Mouse (Mus musculus): ENCODE data around the gene Vps41. TPM values are rescaled to one million over a fixed set of nuclear protein-coding genes. Genes with fewer than 3 reads are reported as not detected.

The Vps41 gene
- polyA plus RNA-seq, 1 experiment from 2014 or later, result 89.3 TPM

- Histone ChIP-seq H3K4me2 (ENCODE audit: low read depth, low read length, severe bottlenecking) (no peak overlapping the region), H3K9me3 (ENCODE audit: control insufficient read depth, low read length) (no peaks in the 10 kb centered on the region), H3K27ac (ENCODE audit: low read depth, low read length) (no peak overlapping the region), H3K36me3 (ENCODE audit: control insufficient read depth, insufficient read depth, low read length) (no peaks in the 10 kb centered on the region), H3K4me3 (ENCODE audit: low read depth, low read length) (no peak overlapping the region), H3K9ac (ENCODE audit: low read length) (no peak overlapping the region), H3K4me1 (replicated peaks; ENCODE audit: control insufficient read depth, insufficient read depth, low read length) (no peaks in the 10 kb centered on the region), H3K27me3 (ENCODE audit: control insufficient read depth, insufficient read depth, low read length) (no peaks in the 10 kb centered on the region)
- WGBS, result 48% methylated on average over 5 of the region's 5 CpGs
- DNase-seq (ENCODE audit: low spot score) (no peak), ATAC-seq (replicated peaks; ENCODE audit: low FRiP score) (peak; percentile 57)
Measured at GRCm38 (mm10) chr13:18868030-18868490, 151.0 kb downstream of the Vps41 start.

- H3K4me2 ChIP-seq (ENCODE audit: low read depth, low read length, severe bottlenecking), result no peak overlapping the region
- no peaks in the 10 kb centered on the region for H3K27me3 ChIP-seq (ENCODE audit: control insufficient read depth, insufficient read depth, low read length)
- no peaks in the 10 kb centered on the region for H3K36me3 ChIP-seq (ENCODE audit: control insufficient read depth, insufficient read depth, low read length)
- no peak overlapping the region for H3K4me3 ChIP-seq (ENCODE audit: low read depth, low read length)
- H3K4me1 ChIP-seq (replicated peaks; ENCODE audit: control insufficient read depth, insufficient read depth, low read length), result no peaks in the 10 kb centered on the region
- H3K9ac ChIP-seq (ENCODE audit: low read length), result no peak overlapping the region
- 96% methylated on average over 5 of the region's 5 CpGs for WGBS
- DNase-seq (ENCODE audit: low spot score) (no peak), ATAC-seq (replicated peaks; ENCODE audit: low FRiP score) (no peak; the same call in 1 of the 2 replicates)
- no peaks in the 10 kb centered on the region for H3K9me3 ChIP-seq (ENCODE audit: control insufficient read depth, low read length)
- H3K27ac ChIP-seq (ENCODE audit: low read depth, low read length), result no peak overlapping the region
Measured at GRCm38 (mm10) chr13:18868825-18869224, 151.7 kb downstream of the Vps41 start.

GRCm38 (mm10) chr13:18875321-18875720 is 158.2 kb downstream of the Vps41 start:
- no peak overlapping the region for H3K4me3 ChIP-seq (ENCODE audit: low read depth, low read length)
- no peak overlapping the region for H3K9ac ChIP-seq (ENCODE audit: low read length)
- WGBS, result 69% methylated on average over 7 of the region's 7 CpGs
- H3K27ac ChIP-seq (ENCODE audit: low read depth, low read length), result no peak overlapping the region
- no peaks in the 10 kb centered on the region for H3K9me3 ChIP-seq (ENCODE audit: control insufficient read depth, low read length)
- H3K4me1 ChIP-seq (replicated peaks; ENCODE audit: control insufficient read depth, insufficient read depth, low read length), result no peaks in the 10 kb centered on the region
- H3K27me3 ChIP-seq (ENCODE audit: control insufficient read depth, insufficient read depth, low read length), result no peaks in the 10 kb centered on the region
- no peak overlapping the region for H3K4me2 ChIP-seq (ENCODE audit: low read depth, low read length, severe bottlenecking)
- no peaks in the 10 kb centered on the region for H3K36me3 ChIP-seq (ENCODE audit: control insufficient read depth, insufficient read depth, low read length)
- ATAC-seq (replicated peaks; ENCODE audit: low FRiP score) (no peak), DNase-seq (ENCODE audit: low spot score) (no peak)

- Histone ChIP-seq H3K9ac (ENCODE audit: low read length) (no peak overlapping the region), H3K9me3 (ENCODE audit: control insufficient read depth, low read length) (no peaks in the 10 kb centered on the region), H3K27ac (ENCODE audit: low read depth, low read length) (no peak overlapping the region), H3K27me3 (ENCODE audit: control insufficient read depth, insufficient read depth, low read length) (no peaks in the 10 kb centered on the region), H3K4me1 (replicated peaks; ENCODE audit: control insufficient read depth, insufficient read depth, low read length) (no peaks in the 10 kb centered on the region), H3K4me3 (ENCODE audit: low read depth, low read length) (no peak overlapping the region), H3K4me2 (ENCODE audit: low read depth, low read length, severe bottlenecking) (no peak overlapping the region), H3K36me3 (ENCODE audit: control insufficient read depth, insufficient read depth, low read length) (no peaks in the 10 kb centered on the region)
- no peak for ATAC-seq (replicated peaks; ENCODE audit: low FRiP score)
- no peak for DNase-seq (ENCODE audit: low spot score)
- WGBS, result 88% methylated on average over 9 of the region's 9 CpGs
Measured at GRCm38 (mm10) chr13:18892910-18893309, 175.8 kb downstream of the Vps41 start.

GRCm38 (mm10) chr13:18896789-18897188 is 179.7 kb downstream of the Vps41 start:
- no peak for DNase-seq (ENCODE audit: low spot score)
- Histone ChIP-seq H3K4me1 (replicated peaks; ENCODE audit: control insufficient read depth, insufficient read depth, low read length) (no peaks in the 10 kb centered on the region), H3K36me3 (ENCODE audit: control insufficient read depth, insufficient read depth, low read length) (no peaks in the 10 kb centered on the region), H3K4me3 (ENCODE audit: low read depth, low read length) (no peak overlapping the region), H3K9me3 (ENCODE audit: control insufficient read depth, low read length) (no peaks in the 10 kb centered on the region), H3K27ac (ENCODE audit: low read depth, low read length) (no peak overlapping the region), H3K9ac (ENCODE audit: low read length) (no peak overlapping the region), H3K27me3 (ENCODE audit: control insufficient read depth, insufficient read depth, low read length) (no peaks in the 10 kb centered on the region), H3K4me2 (ENCODE audit: low read depth, low read length, severe bottlenecking) (no peak overlapping the region)
- ATAC-seq (replicated peaks; ENCODE audit: low FRiP score), result no peak
- WGBS, result 93% methylated on average over 3 of the region's 3 CpGs

- Histone ChIP-seq H3K27ac (ENCODE audit: low read depth, low read length) (no peak overlapping the region), H3K36me3 (ENCODE audit: control insufficient read depth, insufficient read depth, low read length) (no peaks in the 10 kb centered on the region), H3K9ac (ENCODE audit: low read length) (no peak overlapping the region), H3K4me1 (replicated peaks; ENCODE audit: control insufficient read depth, insufficient read depth, low read length) (no peaks in the 10 kb centered on the region), H3K4me2 (ENCODE audit: low read depth, low read length, severe bottlenecking) (no peak overlapping the region), H3K9me3 (ENCODE audit: control insufficient read depth, low read length) (no peaks in the 10 kb centered on the region), H3K27me3 (ENCODE audit: control insufficient read depth, insufficient read depth, low read length) (no peaks in the 10 kb centered on the region), H3K4me3 (ENCODE audit: low read depth, low read length) (no peak overlapping the region)
- DNase-seq (ENCODE audit: low spot score) (no peak), ATAC-seq (replicated peaks; ENCODE audit: low FRiP score) (no peak)
- WGBS, result 92% methylated on average over 6 of the region's 6 CpGs
Measured at GRCm38 (mm10) chr13:18903623-18904022, 186.5 kb downstream of the Vps41 start.

- DNase-seq (ENCODE audit: low spot score), result no peak
- H3K9me3 ChIP-seq (ENCODE audit: control insufficient read depth, low read length), result no peaks in the 10 kb centered on the region
- H3K4me1 ChIP-seq (replicated peaks; ENCODE audit: control insufficient read depth, insufficient read depth, low read length), result no peaks in the 10 kb centered on the region
- H3K27ac ChIP-seq (ENCODE audit: low read depth, low read length), result no peak overlapping the region
- WGBS, result 93% methylated on average over 4 of the region's 4 CpGs
- H3K4me2 ChIP-seq (ENCODE audit: low read depth, low read length, severe bottlenecking), result no peak overlapping the region
- no peak overlapping the region for H3K4me3 ChIP-seq (ENCODE audit: low read depth, low read length)
- no peaks in the 10 kb centered on the region for H3K36me3 ChIP-seq (ENCODE audit: control insufficient read depth, insufficient read depth, low read length)
- no peak overlapping the region for H3K9ac ChIP-seq (ENCODE audit: low read length)
- no peak for ATAC-seq (replicated peaks; ENCODE audit: low FRiP score)
- H3K27me3 ChIP-seq (ENCODE audit: control insufficient read depth, insufficient read depth, low read length), result no peaks in the 10 kb centered on the region
Measured at GRCm38 (mm10) chr13:18914774-18915173, 197.7 kb downstream of the Vps41 start.

Other genes with a start within 250 kb of the Vps41 start
- 6.8 and 7.6 TPM in 2 replicates for gene Amph, start 230.9 kb downstream of the Vps41 start, polyA plus RNA-seq (2014; fragmentation: Nextera tagmentation; extraction: Ambion mirVana)

All from forebrain, embryonic 11.5 days (tissue).